Mouse (Mus musculus) lung, postnatal 4 days (tissue): ENCODE data around the gene Nudc.

ENCODE experiments used
- DNase-seq, 2 experiments: peaks; one replicate each; pipeline ENCODE4 v3.0.0; 2021

Nudc gene

GRCm38 (mm10) chr4:133488619-133489392, 57.0 kb downstream of the Nudc start:
- DNase-seq: peak in 1 of 2 experiments; percentile 40

- DNase-seq: no peak
These were observed 59.0 kb downstream of the Nudc start for GRCm38 (mm10) chr4:133486673-133487357.

- no peak for DNase-seq
These were observed 59.9 kb downstream of the Nudc start for GRCm38 (mm10) chr4:133485691-133486425.

- peak; percentile 76 to 89 for DNase-seq
These were observed 61.4 kb downstream of the Nudc start for GRCm38 (mm10) chr4:133484266-133485025.
